Mouse (Mus musculus) bone marrow, adult 2 months (tissue): ENCODE measurements around the gene Pkn2.

ENCODE experiments used
- CTCF ChIP-seq: fragments of 200-500 bp; IDR thresholded peaks from 2 replicates; pipeline ENCODE4 v1.5.1; 2011; ENCODE audit warnings: low read length, control low read depth; ENCODE audit not compliant: control insufficient read depth, insufficient read depth
- POLR2A ChIP-seq: fragments of 200-500 bp; IDR thresholded peaks from 2 replicates; pipeline ENCODE4 v1.6.1; 2011; ENCODE audit warnings: low read depth, mild to moderate bottlenecking, control low read depth, low read length, borderline replicate concordance; ENCODE audit not compliant: control insufficient read depth

DNA sequence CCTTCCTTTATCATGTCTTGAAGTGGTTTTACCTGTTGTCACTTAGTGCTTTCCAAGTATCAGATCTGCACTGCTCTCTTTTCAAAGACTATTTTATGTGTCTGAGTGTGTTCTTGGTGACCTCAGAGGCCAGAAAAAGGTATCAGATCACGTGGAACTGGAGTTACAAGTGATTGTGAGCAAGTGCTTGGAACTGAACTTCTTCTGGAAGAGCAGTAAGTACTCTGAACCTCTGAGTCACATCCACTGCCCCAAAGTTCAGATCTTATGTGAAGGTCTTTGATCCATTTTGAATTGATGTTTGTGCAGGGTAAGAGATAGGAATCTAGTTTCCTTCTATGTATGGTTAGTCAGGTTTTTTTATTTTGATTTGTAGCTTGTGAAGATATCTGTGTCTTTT, 111.3 kb downstream of the Pkn2 start:
- TF ChIP-seq POLR2A (no peak), CTCF (no peak)
